Mouse (Mus musculus) CD8-positive naive resting alpha-beta T cell, adult 2 months (primary cell): ENCODE data around the gene Wipf2.
"Not testable (repeated sequence)": the region's sequence is repeated elsewhere in the genome, so short reads cannot be mapped to it uniquely, and the experiment has no call there.

Source experiments
- DNase-seq, 2 experiments: peaks; one replicate each; pipeline ENCODE4 v3.0.0; 2022; ENCODE audit warnings: low read depth in 2 of 2, low spot score in 2 of 2

Wipf2 gene

DNA sequence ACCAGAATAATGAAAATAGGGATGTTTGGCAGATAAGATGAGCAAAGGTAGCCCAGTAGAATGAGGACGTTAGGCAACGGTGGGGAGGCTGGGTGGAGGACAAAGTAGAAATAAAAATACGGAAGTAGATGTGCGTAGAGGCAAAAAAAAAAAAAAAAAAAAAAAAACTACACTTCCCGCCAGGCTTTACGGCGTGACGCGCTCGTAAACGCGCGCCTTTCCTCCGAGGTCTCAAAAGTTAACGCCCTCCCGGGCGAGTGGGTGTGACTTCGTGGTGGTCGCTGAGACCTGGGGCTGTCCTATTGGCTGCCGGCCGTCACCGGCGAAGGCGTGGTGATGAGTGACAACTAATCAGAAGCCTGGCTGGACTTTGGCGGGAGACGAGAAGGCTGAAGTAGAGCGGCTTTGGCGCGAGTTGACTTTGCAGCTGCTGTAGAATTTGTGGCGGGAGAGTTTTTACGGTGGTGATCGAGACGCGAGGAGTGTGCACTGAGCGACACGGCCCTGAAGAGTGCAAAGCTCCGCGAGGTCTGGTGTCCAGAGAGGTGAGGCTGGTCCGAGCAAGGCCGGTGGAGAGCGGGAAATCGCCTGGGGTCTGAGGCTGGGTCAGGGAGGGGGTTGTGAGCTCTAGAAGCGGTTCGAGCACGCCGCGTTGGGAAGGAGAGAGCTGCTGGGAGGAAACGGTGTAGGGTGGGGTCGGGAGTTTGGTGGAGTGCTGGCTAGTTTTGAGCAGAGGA is 44.2 kb downstream of the Wipf2 start, which contains the start of gene Cdc6:
Gene Cdc6 (plus strand): TSS at position 365 of the 737 bp plus-strand sequence.
- peak; percentile 82 to 88 for DNase-seq

DNA sequence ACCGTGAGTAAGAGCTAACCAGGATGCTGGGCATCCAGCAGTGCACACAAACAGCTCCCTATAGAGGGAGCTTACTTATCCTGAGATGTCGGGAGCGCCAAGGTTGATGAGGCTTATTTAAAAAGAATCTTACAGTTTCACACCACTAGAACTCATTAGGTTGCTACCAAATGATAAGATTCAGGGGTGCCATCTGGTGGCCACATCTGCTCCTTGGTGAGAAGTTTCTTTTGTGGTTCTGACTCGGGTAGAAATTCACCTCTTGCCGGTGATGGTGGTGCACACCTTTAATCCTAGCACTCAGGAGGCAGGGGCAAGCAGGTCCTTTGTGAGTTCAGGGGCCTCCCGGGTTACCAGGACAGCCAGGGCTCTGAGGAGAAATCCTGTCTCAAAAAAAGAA is 46.2 kb downstream of the Wipf2 start:
- DNase-seq = peak; percentile 74 to 85

DNA sequence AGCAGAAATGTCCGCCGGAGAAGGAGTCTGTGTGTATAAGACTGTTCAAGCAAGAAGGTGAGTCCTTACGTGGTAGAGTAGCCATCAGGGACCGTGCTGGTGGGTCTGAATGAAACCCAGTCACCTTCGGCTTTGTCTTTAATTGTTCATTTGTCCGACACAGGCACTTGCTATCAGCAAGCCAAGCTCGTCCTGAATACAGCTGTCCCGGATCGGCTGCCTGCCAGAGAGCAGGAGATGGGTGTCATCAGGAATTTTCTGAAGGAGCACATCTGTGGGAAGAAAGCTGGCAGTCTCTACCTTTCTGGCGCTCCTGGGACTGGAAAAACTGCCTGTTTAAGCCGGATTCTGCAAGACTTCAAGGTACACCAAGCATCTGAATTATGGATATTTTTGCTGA is 47.0 kb downstream of the Wipf2 start:
- no peak for DNase-seq

DNA sequence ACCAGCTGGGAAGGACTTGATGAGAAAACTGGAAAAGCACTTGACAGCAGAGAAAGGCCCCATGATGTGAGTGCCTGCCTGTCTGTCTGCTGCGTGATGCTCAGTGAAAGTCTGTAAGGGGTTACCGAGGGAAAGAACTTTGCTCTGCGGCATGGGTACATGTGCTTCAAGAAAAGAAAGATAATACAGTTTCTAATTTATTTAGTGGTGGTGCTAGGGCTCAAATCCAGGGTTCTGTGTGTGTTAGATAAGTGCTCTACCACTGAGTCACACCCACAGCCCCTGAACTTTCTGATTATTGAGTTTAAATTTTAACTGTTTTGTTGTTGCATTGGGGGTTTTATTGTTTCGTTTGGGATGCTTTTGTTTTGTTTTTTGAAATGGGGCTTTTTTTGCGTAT is 48.1 kb downstream of the Wipf2 start:
- DNase-seq = no peak

DNA sequence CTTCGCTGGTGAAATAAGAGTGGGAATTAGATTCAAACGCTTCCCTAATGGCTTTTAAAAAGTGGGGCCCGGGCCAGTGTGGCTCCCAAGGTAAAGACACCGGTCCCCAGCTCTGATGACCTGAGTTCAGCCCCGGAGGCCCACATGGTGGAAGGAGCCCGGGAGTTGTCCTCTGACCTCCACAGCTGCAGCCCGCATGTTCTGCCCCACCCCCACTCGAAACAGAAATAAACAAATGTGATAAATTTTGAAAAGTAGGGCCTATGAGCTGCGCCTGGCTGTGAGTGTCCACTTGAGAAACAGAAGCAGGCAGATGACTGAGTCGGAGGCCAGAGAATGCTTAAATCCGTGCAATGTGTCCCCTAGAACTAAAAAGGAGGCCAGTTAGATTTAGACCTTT is 50.8 kb downstream of the Wipf2 start:
- no peak for DNase-seq

DNA sequence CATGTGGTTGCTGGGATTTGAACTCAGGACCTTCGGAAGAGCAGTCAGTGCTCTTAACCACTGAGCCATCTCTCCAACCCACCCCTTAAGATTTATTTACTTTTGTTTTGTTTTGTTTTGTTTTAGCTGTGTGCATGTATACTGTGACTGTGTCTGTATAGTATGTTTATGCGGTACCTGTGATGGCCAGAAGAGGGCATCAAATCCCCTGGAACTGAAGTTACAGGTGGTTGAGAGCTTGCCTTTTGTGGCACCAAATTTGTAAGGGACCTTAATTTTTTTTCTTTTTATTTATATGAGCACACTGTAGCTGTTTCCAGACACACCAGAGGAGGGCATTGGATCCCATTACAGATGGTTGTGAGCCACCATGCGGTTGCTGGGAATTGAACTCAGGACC is 52.9 kb downstream of the Wipf2 start:
- DNase-seq = peak in 1 of 2 experiments; percentile 62

DNA sequence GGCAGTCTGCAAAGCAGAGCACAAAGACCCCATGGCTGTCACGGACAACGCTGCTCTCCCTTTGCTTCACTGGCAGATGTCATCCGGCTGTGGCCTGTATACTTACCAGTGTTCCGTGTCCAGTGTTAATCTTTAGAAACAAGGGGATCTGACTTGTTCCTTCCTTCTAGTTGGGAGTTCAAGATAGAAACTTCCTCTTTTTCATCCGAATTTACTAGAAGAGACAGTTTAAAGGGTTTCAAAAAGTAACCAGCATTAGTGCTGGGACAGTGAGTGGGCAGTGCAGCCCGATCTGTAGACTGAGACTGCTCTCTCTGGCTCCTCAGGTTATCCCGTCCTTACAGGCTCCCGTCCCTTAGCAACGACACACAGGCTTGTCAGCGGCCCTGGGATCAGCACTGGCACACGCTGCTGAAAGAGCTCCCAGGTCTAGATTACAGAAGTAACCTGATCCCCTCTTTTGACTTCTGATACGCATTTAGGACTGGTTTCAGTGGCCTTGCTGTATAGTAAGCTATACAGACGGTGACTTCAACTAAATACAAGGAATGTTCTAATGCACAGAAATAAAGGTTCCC is 54.1 kb downstream of the Wipf2 start:
- DNase-seq = no peak

DNA sequence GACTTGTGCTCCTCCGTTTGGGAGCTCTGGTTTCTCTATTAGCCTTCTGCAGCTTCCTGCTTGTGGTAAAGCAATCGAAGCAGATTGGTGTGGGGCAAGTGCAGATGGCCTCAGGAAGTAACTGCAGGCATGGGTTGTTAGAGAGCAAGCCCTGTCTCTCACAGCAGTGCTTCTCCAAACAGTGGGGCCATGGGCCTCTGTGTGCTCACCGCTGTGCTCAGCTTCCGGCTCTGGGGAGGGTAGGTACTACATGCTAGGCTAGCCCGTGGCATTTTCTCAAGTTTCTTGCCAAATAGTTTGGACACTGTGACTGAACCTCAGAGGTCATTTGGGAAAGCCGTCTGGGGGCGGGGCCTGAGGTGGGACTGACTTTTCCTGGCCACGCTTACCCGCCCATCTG is 54.8 kb downstream of the Wipf2 start:
- DNase-seq = no peak

DNA sequence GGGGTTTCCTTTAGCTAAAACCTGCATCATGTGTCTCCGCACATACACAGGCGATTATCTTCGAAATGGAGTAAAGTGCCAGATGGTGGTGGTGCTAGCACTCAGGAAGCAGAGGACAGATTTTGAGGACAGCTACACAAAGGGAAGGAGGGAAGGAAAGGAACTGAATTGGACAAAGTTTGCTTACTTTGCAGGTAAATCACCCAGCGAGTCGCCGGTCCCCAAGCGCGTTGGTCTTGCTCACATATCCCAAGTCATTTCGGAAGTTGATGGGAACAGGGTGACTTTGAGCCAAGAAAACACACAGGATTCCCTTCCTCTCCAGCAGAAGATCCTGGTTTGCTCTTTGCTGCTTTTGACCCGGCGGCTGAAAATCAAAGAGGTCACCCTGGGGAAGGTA is 55.6 kb downstream of the Wipf2 start:
- DNase-seq = no peak

DNA sequence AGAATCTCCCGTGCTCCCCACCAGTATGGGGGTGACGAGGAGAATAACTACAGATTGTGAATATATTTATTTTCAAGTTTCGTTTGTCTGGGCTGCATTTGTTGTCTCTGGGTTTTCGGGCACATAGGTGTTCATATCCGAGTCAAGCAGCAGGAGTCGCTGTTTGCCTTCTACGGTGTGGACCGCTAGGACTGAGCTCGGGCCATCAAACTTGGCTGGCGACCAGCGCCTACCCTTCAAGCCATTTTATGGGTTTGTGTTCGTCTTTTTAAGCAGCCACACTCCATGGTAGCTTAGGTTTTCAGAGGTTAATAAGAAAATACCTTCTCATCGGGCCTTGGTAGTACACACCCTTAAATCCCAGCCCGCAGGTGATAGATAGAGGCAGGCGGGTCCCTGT is 58.4 kb downstream of the Wipf2 start:
- not testable (repeated sequence) for DNase-seq

DNA sequence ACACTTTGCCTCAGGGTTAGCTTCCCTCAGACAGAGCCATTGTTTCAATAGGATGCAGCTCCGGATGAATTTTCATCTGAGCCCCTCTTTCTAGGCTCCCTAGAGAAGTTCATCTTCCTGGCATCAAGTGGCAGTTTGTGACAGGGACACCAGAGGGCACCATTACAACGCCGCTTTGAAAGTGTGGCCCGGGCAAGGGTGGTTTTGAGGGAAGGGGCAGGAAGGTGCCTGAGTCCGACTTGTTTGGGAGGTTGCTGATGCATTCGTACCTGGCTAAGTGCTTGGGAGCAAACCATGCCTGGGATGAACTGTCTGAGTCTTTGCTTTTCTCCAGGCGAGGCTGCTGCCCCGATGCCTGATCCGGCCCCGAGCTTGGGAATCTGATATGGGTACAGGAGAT is 58.9 kb downstream of the Wipf2 start:
- peak; percentile 47 to 67 for DNase-seq

DNA sequence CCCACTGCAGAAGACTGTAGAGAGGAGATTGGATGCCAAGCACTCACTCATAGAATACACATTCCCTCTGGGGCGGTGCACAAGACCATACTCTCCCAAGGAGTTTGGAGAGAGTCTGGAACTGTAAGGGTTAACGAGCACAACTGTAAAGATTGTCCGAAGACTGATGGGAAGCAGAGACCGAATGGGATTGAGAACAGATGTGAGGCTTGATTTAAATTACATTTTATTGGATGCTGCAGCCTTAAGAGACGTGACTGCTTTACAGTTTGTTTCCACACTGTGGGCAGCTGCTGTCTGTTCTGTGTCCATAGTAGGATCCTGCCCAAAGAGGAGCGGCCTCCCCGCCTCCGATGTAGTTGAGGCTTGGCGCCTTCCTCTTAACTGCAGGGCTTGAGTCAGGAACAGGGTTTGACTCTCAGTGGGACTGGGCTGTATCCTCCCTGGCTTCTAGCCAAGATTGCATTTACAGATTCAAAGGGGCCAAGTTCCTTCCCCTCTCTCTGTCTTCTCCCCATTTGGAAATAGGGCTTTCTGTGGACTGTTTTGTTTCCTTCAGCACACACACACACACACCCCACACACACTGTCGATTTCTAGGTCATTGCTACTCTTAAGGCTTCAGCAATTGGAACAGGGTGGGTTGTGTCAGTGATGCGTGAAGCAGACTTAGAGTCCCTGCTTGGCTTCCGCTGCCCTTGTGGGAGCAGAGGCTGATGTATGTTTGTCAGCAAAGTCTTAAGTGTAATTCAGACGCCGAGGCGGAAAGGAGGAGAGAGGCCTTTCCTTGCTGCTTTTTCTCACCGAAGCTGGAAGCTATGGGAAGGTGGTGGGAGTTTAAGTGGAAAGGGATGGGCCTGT is 59.6 kb downstream of the Wipf2 start:
- DNase-seq = not testable (repeated sequence)

DNA sequence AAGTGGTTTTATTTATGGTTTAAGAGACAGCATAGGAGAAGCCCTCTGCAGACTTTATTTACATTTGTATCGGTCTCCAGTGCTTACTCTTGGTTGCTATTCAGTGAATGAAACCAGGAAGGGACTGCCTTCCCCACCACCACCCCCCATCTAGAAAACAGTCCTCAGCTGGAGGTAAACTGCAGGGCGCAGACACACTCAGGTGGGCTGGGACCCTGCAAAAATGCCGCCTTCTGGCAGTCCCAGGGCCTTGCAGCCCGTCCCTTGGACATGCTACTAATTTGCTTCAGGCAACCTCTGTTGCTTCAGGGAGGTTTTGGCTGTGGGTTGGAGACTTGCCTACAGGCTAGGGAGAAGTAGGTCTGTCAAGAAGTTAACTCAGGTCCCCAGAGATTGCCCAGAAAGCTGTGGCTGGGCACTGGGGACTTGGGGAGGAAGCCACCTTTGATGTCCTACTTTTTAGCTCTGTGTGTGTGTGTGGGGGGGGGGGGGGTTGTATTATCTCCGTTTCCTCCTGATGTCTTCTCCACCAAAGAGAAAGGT is 61.3 kb downstream of the Wipf2 start:
- no peak for DNase-seq

DNA sequence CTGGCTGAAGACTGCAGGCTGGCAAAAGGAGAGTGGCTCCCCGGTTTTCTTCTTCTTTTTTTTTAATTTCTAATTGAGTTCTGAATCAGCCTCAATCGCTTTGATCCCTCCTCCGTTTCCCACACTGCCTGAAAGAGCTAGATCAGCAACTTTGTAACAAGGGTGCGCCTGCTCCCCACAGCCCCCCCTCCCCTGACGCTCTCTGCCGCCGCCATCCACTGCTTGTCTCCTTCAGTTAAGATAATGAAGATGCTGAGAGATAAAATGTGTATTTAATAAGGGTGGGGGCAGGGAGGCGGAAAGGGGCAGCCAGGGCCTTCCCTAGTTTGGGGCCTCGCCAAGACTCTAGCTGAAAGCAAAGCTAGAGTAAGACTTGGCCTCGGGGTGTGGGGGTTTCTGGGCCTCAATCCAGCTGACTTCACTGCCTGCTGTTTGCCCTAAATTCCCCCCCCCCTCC is 61.9 kb downstream of the Wipf2 start:
- DNase-seq = no peak

DNA sequence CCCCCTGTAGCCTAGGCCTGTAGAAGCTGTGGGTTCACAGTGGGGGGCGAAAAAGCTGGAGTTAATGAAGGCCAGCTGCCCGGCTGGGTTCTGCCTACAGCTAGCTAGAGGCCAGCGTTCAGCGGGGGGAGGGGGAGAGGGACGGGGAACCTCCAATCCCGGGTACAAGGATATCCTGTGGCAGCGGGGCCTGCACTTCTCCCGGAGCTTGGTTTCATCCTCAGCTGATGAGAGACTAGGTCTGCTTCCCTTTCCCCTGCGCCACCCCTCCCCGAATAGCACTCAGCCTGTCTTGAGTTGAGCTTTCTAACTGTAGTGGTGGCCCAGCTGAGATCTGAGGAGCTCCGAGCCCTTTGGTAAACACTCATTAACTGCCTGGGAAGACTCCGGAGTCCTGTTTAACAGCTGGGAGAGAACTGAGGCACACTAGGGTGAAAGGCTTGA is 62.5 kb downstream of the Wipf2 start:
- no peak for DNase-seq

DNA sequence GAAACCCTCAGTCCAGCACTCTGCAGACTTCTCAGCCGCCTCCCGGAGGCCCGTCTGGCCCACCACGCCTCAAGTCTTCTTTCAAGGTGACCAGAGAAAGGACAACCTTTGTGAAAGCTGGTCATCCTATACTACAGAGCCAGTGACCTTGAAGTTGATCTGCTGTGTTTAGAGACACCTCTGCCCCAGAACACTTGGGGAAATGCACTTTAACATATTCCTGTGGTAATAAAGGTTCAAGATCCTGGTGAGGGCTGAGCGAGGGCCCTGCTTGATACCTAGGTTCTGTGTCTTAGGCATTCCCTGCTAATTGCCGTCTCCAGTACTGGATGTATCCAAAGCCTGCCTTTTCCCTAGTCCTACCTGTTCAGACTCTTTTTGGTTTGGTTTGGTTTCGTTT is 63.1 kb downstream of the Wipf2 start:
- DNase-seq = no peak

DNA sequence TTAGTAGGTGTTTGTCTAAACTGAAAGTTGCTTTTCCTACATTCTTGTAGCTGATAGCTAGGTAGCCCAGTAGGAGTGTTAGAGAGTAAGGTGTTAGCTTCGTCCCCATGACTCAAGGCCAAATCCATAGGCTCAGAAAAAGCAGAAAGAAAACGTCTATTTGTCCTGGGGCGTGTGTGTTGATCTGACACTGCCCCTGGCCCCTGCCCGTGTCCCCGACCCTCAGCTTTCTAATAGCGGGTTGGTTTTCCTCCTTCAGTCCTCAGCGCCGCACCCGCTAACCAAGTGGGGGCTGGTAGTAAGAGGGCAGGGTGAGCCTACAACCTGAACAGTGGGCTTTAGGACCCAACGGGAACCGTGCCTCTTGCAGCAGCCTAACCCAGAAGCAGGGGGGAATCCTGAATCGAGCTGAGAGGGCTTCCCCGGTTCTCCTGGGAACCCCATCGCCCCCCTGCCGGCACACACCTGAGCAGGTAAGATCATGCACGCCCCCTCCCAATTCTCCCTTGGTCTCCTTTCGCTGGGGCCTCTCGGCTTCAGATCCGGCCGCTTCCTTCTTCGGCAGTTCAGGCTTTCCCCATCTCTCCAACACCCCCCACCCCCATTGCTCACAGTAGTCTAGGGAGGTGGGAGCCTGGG is 64.1 kb downstream of the Wipf2 start, which contains the start of gene Rara:
Gene Rara (plus strand): TSS at position 381 of the 639 bp plus-strand sequence.
- DNase-seq = no peak

DNA sequence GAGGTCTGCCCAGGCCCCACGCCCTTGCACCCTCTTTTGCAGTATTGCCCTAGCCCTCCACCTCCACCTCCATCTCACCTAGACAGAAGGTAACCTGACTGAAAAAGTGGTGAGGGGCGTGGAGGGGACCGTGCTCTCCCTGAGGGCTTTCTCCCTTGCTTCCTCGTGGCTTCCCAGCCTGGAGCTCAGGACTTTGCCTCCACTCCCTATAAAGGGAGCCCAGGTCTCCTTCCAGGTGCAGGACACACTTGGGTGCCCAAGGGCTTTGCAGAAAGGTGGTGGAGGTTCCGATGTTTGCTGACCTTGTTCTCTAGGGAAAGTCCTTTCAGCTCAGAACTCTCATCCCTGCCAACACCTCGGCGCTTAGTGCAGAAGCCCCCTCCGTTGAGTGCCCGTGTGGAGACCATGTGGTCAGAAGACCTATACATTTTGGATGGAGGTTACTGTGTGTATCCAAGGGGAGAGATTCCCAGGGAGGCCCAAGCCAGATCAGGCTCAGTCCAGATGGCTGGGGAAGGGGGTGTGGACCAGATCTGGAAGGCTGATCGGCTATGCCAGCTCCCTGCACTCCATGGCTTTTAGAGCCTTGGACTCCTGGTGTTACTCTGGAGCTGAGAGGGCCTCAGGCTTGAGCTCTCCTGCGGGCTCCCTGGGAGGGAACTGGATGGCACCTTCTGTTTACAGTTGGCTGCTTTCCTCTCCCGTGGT is 64.9 kb downstream of the Wipf2 start:
- DNase-seq = no peak

DNA sequence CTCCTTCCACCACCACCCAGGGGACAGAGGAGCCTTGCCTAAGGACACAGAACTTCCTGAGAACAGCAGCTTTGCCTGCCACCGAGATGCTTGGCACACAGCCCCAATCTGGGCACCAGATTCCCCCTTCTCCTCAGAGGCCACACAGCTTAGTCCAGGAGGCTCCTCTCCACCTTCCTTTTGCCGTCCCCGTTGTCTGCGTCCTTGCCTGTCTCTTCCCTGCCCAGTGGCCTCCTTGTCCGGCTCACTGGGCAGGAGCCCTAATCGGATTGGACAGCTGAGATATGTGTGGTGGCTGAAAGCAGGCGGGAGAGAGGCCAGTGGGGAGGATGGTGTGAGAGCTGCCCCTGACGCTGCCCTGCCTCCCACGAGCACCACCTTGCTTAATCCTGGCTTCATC is 66.1 kb downstream of the Wipf2 start:
- DNase-seq = no peak

DNA sequence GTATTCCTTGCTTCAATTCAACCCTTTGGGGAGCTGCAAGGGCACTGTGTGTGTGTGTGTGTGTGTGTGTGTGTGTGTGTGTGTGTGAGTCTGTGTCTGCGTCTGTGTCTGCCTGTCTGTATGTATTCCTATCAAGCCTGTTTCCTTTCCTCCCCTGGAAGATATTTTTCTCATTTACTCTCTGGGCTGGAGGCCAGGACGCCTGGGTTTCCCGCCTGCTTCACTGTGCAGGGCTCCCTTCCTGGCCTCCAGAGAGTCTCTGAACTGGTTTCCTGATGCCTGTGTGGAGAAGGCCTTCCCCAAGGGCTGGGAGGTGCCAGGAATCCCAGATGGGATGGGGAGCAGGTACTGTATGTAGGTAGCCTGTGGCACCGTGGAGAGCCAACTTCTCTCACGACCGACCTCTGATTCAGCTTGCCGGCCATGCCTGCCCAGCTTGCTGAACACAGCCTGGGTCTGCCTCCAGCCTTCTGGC is 66.7 kb downstream of the Wipf2 start:
- no peak for DNase-seq
